Mouse (Mus musculus) liver, adult 2 months (tissue): ENCODE data around the gene Inpp4b.

Experiments
- CTCF ChIP-seq: fragments of 200-500 bp; IDR thresholded peaks from 2 replicates; pipeline ENCODE4 v1.5.1; 2011; ENCODE audit warnings: low read depth, low read length, control low read depth
- POLR2A ChIP-seq: fragments of 200-500 bp; IDR thresholded peaks from 2 replicates; pipeline ENCODE4 v1.6.1; 2011; ENCODE audit warnings: low read length, control low read depth; ENCODE audit not compliant: insufficient read depth; ENCODE audit errors: extremely low read depth

DNA sequence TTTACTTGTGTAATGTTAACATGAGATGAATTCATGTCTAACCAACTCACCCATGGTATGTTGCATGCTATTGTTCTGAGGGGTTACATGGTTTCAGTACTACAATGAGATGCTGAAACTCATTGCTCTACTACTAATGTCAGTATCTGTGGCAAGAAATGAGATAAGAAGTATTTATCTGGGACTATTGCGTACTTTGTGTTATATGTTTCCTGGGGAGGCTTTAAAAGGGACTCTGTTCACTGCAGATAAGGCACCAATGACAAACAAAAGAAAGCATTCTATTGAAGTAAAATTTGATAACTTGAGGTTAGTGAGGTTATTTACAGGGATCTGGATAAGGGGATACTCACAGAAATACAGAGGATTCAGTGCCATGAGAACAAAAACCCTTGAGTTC, 815.6 kb downstream of the Inpp4b start:
- TF ChIP-seq CTCF = no peak
- no peak for TF ChIP-seq POLR2A
